ENCODE assay signal across 24 mouse cellular contexts in the genomic region with DNA sequence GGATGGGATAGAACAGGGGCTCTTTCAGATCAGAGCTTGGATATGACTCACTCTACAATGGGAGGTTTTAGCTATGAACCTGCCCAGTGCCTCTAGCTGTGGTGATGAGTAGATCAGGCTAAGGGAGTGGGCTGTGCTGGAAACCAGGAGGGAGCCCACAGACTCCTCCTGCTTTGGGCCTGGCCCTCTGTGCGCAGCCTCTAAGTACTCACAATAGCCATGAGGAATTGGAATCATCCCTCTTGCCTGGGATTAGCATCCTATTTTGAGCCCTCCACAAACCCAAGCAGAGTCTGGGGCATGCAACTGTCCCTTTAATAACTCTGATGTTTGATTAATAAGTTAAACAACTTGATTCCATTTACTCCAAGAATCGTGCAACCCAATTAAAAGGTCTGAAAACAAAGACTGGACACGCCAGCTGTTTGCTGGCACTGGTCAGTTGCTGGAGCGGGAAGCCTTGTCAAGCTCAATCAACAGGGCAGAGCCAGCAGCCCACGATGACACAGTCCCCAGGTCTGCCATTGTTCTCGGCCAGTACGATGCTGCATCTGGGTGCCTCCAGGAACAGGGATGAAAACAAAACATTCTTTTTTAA.
DNase-seq lines count a peak whose midpoint lies in the region; ATAC-seq and TF ChIP-seq lines count a peak whose summit lies in the region.
"Had no signal": no experiment of that assay in that cellular context is flagged by ENCODE, and none has a peak within 500 bp of the region (broad histone marks: within the 10 kb centered on the region; RNA-seq: fewer than 3 reads in every experiment).

No protein-coding gene starts in this region.

- no peaks in the 10 kb centered on the region for H3K9me3 ChIP-seq in hindbrain, embryonic 10.5 days
- H3K9me3 ChIP-seq in hindbrain, postnatal 0 days (ENCODE audit: low read length), result no peaks in the 10 kb centered on the region
- H3K9me3 ChIP-seq in embryonic facial prominence, embryonic 14.5 days (ENCODE audit: control insufficient read depth, low read length), result no peaks in the 10 kb centered on the region
- H3K9me3 ChIP-seq: embryonic facial prominence, embryonic 12.5 days; forebrain, embryonic 12.5 days; heart, embryonic 10.5 days; heart, embryonic 15.5 days had no signal

- WGBS in hindbrain, embryonic 10.5 days, result 52% methylated on average over 7 of the region's 7 CpGs
- WGBS in hindbrain, postnatal 0 days, result 35% methylated on average over 7 of the region's 7 CpGs
- 63% methylated on average over 7 of the region's 7 CpGs for WGBS in embryonic facial prominence, embryonic 14.5 days

- no peak overlapping the region for H3K4me3 ChIP-seq in hindbrain, embryonic 10.5 days
- H3K4me3 ChIP-seq in hindbrain, postnatal 0 days (ENCODE audit: low read length), result no peak overlapping the region
- H3K4me3 ChIP-seq in embryonic facial prominence, embryonic 14.5 days (ENCODE audit: low read depth, low read length), result no peak overlapping the region
- H3K4me3 ChIP-seq: embryonic facial prominence, embryonic 12.5 days; forebrain, embryonic 12.5 days; gastrocnemius, adult 2 months; heart, embryonic 10.5 days; heart, embryonic 15.5 days had no signal

- H3K4me2 ChIP-seq in hindbrain, postnatal 0 days (ENCODE audit: low read depth, low read length), result no peak overlapping the region
- H3K4me2 ChIP-seq in embryonic facial prominence, embryonic 14.5 days (ENCODE audit: low read depth, low read length), result no peak overlapping the region
- H3K4me2 ChIP-seq: embryonic facial prominence, embryonic 12.5 days; forebrain, embryonic 12.5 days; heart, embryonic 15.5 days; hindbrain, embryonic 14.5 days had no signal

- ATAC-seq in hindbrain, postnatal 0 days, result no peak
- ATAC-seq in embryonic facial prominence, embryonic 14.5 days (ENCODE audit: low read depth), result peak; percentile 73; the same call in 1 of the 2 replicates
- ATAC-seq: forebrain, postnatal 0 days; intestine, embryonic 16.5 days; Patski had no signal

- intact Hi-C loops in gastrocnemius, postnatal 14 days (cut with DNase I; ENCODE audit: low total_unique reads), result no loop called here

- H3K9ac ChIP-seq in hindbrain, postnatal 0 days (replicated peaks; ENCODE audit: low read length), result no peak overlapping the region
- no peak overlapping the region for H3K9ac ChIP-seq in embryonic facial prominence, embryonic 14.5 days (ENCODE audit: low read depth, low read length)
- H3K9ac ChIP-seq: embryonic facial prominence, embryonic 12.5 days; forebrain, embryonic 12.5 days; forebrain, postnatal 0 days; heart, embryonic 15.5 days; hindbrain, embryonic 14.5 days had no signal

- TF ChIP-seq CTCF in hindbrain, postnatal 0 days (IDR thresholded peaks at IDR 0.05; ENCODE audit: low read depth), result no peak

- H3K27me3 ChIP-seq in hindbrain, embryonic 10.5 days (ENCODE audit: insufficient read depth, poor library complexity, severe bottlenecking), result no peaks in the 10 kb centered on the region
- H3K27me3 ChIP-seq in hindbrain, postnatal 0 days (ENCODE audit: insufficient read depth, low read length), result no peaks in the 10 kb centered on the region
- no peaks in the 10 kb centered on the region for H3K27me3 ChIP-seq in embryonic facial prominence, embryonic 14.5 days (replicated peaks; ENCODE audit: control insufficient read depth, insufficient read depth, low read length)
- H3K27me3 ChIP-seq: embryonic facial prominence, embryonic 12.5 days; forebrain, embryonic 12.5 days; heart, embryonic 15.5 days; Patski had no signal

- H3K36me3 ChIP-seq in hindbrain, embryonic 10.5 days, result no peaks in the 10 kb centered on the region
- H3K36me3 ChIP-seq in hindbrain, postnatal 0 days (ENCODE audit: insufficient read depth, low read length), result no peaks in the 10 kb centered on the region
- no peaks in the 10 kb centered on the region for H3K36me3 ChIP-seq in embryonic facial prominence, embryonic 14.5 days (ENCODE audit: control insufficient read depth, insufficient read depth, low read length)
- H3K36me3 ChIP-seq: embryonic facial prominence, embryonic 12.5 days; forebrain, embryonic 12.5 days; heart, embryonic 10.5 days; heart, embryonic 15.5 days had no signal

- no peak for DNase-seq in hindbrain, embryonic 10.5 days (ENCODE audit: low spot score)
- no peak for DNase-seq in hindbrain, postnatal 0 days (ENCODE audit: low spot score)
- DNase-seq in 3134 (ENCODE audit: extremely low read depth, insufficient read length, low spot score) (peak; percentile 29), ES-CJ7 (ENCODE audit: low read depth, low spot score) (peak; percentile 36)
- peak; percentile 49 for DNase-seq in embryonic facial prominence, embryonic 14.5 days (ENCODE audit: low spot score)
- no peak for DNase-seq in adrenal gland, adult 8-10 months
- no peak for DNase-seq in gastrocnemius, postnatal 14 days
- DNase-seq: adrenal gland, adult 2 months; cerebellum, adult 18-20 months; cerebellum, adult 9-11 months; cerebellum, postnatal 36 days; forebrain, postnatal 0 days; gastrocnemius, adult 2 months; gastrocnemius, postnatal 36 days; heart, adult 18-20 months; heart, postnatal 14 days; kidney, adult 2 months had no signal

- peaks cover 14% of the 10 kb centered on the region; the same call in 1 of the 2 replicates for H3K4me1 ChIP-seq in hindbrain, embryonic 10.5 days (replicated peaks)
- H3K4me1 ChIP-seq in hindbrain, postnatal 0 days (ENCODE audit: insufficient read depth, low read length), result no peaks in the 10 kb centered on the region
- H3K4me1 ChIP-seq in embryonic facial prominence, embryonic 14.5 days (ENCODE audit: control insufficient read depth, insufficient read depth, low read length), result peaks cover 9% of the 10 kb centered on the region; the same call in 1 of the 2 replicates
- H3K4me1 ChIP-seq: embryonic facial prominence, embryonic 12.5 days had no signal

- peak overlapping the region; percentile 45 for H3K27ac ChIP-seq in hindbrain, embryonic 10.5 days
- no peak overlapping the region for H3K27ac ChIP-seq in hindbrain, postnatal 0 days
- H3K27ac ChIP-seq in embryonic facial prominence, embryonic 14.5 days (replicated peaks; ENCODE audit: low read depth, low read length), result no peak overlapping the region
- H3K27ac ChIP-seq: embryonic facial prominence, embryonic 12.5 days; forebrain, embryonic 12.5 days; gastrocnemius, adult 2 months; heart, embryonic 10.5 days; heart, embryonic 15.5 days; hindbrain, embryonic 14.5 days had no signal

Comparison
In these comparisons a context has a peak if more than half of its experiments do, and no peak if none do; other contexts are left out.
1. DNase-seq: peak in 3134 (single experiment), ES-CJ7 (single experiment) and embryonic facial prominence, embryonic 14.5 days (single experiment); none in hindbrain, embryonic 10.5 days (single experiment), hindbrain, postnatal 0 days (single experiment), adrenal gland, adult 8-10 months (single experiment) and gastrocnemius, postnatal 14 days (single experiment).